Mouse (Mus musculus): ENCODE results near the gene Fam83e. TPM values are rescaled to one million over a fixed set of nuclear protein-coding genes. Genes with fewer than 3 reads are reported as not detected.

The Fam83e gene
- polyA plus RNA-seq (2017; shearing (Covaris generic)): not detected

GRCm38 (mm10) chr7:45720413-45721233 is at the start of gene Fam83e:
Gene Fam83e (plus strand): TSS chr7:45721212.
- no peak for ATAC-seq

DNA sequence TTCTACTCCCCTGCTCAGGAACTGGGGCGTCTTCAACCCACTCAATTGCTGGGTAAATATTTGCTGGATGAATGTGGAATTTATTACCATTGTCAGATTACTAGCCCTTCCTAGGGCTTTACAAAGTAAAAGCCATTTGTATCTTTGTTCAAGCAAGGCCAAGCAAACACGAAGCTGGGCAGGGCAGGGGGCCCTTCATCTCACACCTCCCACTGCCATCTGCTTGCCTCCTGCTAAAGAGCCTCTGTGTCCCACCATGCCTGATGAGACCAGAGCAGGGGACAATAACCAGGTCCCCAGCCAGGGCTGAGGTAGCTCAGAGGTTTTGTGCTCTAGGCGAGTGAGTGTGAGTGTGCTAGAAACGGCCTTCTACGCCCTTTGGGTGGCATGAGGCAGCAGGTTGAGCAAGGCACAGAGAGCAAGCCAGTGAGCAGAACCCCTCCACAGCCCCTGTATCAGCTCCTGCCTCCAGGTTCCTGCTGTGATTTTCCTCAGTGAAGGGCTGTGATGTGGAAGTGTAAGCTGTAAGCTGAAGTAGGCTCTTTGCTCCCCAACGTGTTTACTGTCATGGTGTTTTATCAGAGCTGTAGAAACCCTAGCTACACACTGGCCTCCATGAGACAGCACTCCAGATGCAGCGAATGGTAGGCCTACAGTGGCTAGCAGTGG is 43.3 kb upstream of the Fam83e start:
- no peak for ATAC-seq

DNA sequence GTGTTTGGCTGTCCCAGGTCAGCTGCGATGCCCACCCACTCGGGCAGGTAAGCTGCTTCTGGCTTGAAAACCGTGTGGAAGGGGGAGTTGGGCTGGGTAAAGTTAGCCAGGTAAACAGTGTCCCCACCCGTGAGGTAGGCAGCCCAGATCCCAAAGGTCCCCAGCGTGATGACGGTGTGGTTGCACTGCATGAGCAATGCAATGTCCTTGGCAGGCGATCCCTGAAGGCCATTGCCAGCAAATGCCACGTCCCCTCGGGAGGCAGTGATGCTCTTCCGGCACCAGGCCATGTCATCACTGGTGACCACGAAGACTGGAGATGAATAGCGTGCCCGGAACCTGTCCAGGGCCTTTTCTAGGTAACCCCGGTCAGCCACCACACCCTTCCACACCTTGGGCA is 42.5 kb upstream of the Fam83e start:
- no peak for ATAC-seq

- no peak for ATAC-seq
Observed at GRCm38 (mm10) chr7:45679966-45680621, 40.9 kb upstream of the Fam83e start.

GRCm38 (mm10) chr7:45681046-45681736 is 39.8 kb upstream of the Fam83e start:
- peak; percentile 70 for ATAC-seq

DNA sequence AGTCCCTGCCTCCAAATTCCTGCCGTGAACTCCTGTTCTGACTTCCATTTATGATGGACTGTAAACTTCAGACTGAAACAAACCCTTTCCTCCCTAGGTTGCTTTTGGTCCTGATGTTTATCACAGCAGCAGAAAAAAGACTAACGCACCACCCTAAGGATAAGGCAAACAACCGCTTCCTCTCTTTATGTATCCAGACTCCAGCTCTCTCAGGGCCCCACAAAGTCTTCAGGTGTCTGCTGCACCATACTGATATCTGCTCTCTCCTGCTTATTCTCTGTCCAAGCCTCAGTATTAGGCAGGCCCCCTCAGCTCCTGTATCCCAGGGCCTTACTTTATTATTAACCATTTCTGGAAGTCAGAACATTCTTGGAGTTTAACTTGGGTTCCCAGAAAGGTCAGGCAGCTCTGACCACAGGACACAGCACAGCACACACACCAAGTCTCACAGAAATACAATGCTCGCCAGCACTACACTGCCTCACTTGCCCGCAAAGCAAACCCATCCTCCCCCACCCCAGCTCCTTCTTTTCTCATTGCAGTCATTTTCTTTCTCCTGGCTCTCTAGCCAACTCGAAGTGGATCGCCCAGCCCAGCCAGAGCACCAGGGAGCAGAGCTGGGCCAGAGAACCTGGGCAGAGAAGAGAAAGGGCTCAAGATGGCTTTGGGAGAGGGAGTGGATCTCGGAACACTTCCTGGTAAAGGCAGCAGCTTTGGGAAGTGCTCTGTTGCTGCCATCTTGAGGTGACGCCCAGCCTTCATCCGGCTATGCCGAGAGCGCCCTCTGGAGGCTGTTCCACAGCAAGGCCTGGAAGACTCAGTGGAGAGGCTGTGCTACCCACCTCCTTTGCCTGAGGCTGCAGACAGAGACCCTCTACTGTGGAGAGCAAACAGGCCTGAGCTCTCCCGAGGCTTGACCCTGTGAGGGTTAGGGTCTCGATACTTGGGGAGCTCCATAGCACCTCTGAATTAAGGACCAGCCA is 38.6 kb upstream of the Fam83e start:
- ATAC-seq: peak; percentile 80

- no peak for ATAC-seq
Observed at GRCm38 (mm10) chr7:45683396-45684050, 37.5 kb upstream of the Fam83e start, which contains the start of gene Ntn5. Gene Ntn5 (plus strand): TSS chr7:45684022.

- ATAC-seq: no peak
Observed at GRCm38 (mm10) chr7:45685811-45686210, 35.2 kb upstream of the Fam83e start.

- ATAC-seq: no peak
Observed at GRCm38 (mm10) chr7:45686841-45687240, 34.2 kb upstream of the Fam83e start.

DNA sequence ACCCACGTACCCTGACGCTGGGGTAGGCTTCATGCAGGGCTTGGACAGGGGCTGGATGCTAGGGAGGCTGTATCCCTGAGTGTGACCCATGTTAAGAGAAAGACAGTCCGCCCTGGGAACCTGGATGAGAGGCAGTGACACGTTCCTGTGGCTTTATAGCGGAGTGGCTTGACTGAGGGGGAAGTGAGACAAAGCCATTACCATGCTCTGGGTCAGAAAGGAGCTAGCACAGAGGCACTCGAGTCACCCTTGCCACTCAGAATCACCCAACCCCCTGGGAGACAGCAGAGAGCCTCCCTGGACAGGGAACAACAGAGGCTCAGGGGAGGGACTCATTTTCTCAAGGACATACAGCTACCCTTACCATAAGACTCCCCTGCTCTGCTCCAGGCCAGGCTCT is 31.9 kb upstream of the Fam83e start:
- no peak for ATAC-seq

DNA sequence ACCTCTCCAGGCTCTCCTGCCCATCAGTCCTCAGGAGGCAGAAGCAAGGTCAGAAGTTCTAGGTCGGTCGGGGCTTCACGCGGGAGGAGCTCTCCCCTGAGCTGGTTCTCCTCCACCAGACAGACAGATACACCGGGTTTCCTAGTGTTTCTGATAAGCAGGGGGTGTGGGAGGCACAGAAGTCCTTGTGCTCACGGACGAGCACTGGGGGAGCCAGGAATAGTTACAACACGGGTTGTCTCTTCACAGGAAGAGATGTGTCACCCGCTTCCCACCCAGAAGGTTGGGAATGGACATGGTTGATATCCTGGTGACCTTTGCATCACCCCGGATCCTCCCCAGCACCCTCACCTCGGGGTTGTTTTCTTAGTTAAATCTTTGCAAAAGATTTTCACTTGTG is 31.2 kb upstream of the Fam83e start:
- ATAC-seq: no peak

GRCm38 (mm10) chr7:45692364-45692763 is 28.6 kb upstream of the Fam83e start:
- no peak for ATAC-seq

DNA sequence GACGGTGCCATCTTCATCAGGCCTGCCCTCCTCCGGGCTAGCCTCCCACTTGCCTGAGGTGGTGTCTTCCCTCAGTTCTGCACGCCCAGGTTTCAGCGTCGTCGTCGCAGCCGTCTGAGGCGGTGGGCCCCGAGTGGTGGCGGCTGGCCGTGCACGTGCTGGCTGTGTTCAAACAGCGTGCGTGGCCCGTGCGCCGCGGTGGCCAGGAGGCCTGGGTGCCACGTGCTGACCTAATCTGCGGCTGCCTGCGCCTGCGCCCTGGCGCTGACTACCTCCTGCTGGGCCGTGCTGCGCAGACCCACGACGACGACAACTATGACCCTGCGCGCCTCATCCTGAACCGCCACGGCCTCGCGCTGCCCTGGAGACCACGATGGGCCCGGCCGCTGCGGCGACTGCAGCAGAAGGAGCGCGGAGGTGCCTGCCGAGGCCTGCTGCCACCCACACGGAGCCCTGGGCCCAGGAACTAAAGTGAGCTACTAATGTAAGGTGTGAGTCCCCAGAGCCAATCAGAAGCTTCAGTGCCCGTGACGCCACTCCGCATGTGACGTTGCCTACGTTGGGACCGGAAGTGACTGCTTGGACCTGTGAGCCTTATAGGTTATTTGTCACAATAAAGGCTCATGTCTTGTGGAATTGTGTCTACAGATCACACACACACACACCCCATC is 27.0 kb upstream of the Fam83e start, which contains the start of gene Sec1:
Gene Sec1, minus strand, starts transcription at position 482 of the 671 bp plus-strand sequence.
- ATAC-seq: no peak

- ATAC-seq: peak; percentile 37
Observed at GRCm38 (mm10) chr7:45695098-45695497, 25.9 kb upstream of the Fam83e start.

DNA sequence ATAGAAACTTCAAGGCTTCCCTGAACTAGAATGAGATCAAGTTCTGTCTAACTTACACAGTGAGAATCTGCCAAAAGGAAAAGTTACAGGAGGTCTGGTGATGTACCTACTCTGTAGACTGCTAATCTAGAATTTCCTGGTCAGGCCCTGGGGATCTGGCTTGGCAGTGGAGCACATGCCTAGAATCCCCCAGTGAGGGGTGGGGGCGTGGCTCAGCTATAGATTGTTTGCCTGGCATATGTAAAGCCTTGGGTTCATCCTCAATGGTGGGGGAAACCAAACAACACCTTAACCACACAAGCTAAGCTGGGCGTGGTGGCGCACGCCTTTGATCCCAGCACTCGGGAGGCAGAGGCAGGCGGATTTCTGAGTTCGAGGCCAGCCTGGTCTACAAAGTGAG is 23.1 kb upstream of the Fam83e start:
- ATAC-seq: no peak

- ATAC-seq: no peak
Observed at GRCm38 (mm10) chr7:45699523-45700141, 21.4 kb upstream of the Fam83e start, which contains the start of gene Car11. Gene Car11 (plus strand): TSS chr7:45699843.

DNA sequence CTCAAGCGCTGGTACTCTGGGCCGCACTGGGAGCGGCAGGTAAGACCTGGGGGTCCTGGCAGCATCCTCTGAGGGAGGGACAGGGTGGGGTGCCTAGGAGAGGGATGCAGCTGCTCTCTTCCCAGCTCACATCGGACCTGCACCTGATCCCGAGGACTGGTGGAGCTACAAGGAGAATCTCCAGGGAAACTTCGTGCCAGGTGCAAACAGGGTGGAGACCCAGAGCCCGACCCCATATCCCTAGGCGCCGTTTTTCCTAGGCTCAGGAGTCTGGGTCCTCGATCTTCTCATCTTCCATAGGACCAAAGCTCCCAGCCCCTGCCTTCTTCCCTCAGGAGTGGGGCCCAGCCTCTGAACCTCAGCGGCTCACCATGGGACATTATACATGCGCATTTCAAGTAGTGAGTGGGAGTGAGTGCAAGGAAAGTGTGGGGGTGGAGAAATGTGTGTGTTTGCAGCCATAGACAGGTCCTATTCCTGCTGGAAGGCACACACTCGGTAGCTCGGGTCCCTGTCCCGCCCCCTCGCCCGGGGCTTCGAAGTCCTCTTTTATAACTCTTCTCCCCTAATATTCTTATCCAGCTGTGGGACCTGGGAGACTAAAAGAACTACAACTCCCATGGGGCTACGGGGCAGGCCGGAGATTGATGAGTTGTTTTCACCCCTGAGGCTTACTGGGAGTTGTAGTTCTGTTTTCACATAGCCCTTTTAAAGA is 20.6 kb upstream of the Fam83e start:
- peak; percentile 25 for ATAC-seq

DNA sequence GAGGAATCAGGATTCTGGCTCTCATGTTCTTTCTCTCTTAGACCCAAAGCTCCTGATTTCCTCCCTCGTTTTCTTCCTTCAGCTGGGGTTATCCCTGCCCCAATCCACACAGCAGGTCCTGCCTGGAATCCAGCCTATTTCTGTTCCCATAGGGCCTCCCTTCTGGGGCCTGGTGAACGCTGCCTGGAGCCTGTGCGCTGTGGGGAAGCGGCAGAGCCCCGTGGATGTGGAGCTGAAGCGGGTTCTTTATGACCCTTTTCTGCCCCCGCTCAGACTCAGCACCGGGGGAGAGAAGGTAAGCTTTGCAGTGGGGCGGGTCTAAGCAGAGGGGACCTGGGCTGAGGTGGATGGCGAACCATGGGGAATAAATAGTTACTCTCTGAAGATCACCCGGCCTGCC is 19.9 kb upstream of the Fam83e start:
- ATAC-seq: no peak

GRCm38 (mm10) chr7:45701607-45702006 is 19.4 kb upstream of the Fam83e start:
- ATAC-seq: no peak

All from CD4-positive, CD25-positive, alpha-beta regulatory T cell, adult 4 months (primary cell).